Mouse (Mus musculus) cerebellum, adult 8-10 months (tissue): ENCODE measurements at regions not wholly inside any gene's neighbourhood (a gene's known extent, or its start where the extent isn't known, plus 50 kb on each side); places are given as distances from the start of the nearest gene placed in this dataset.
A peak's percentile ranks its signal among the peaks of the same experiment; 100 is the strongest.

Experiments used
- DNase-seq: peaks from one replicate; pipeline ENCODE4 v3.0.0; 2022

GRCm38 (mm10) chr8:116115811-116116372 is 388.9 kb upstream of the Dynlrb2 start:
- DNase-seq, result peak; percentile 58

GRCm38 (mm10) chr8:116114978-116115377 is 389.8 kb upstream of the Dynlrb2 start:
- no peak for DNase-seq

GRCm38 (mm10) chr8:116114502-116114901 is 390.3 kb upstream of the Dynlrb2 start:
- DNase-seq, result peak; percentile 22

- no peak for DNase-seq
Observed at GRCm38 (mm10) chr8:116111168-116111567, 393.6 kb upstream of the Dynlrb2 start.

GRCm38 (mm10) chr8:116096666-116097065 is 389.1 kb upstream of the Maf start:
- DNase-seq, result no peak

GRCm38 (mm10) chr8:116083156-116083555 is 375.6 kb upstream of the Maf start:
- DNase-seq, result no peak

- DNase-seq, result no peak
Observed at GRCm38 (mm10) chr8:116078849-116079407, 371.3 kb upstream of the Maf start.

GRCm38 (mm10) chr8:116071497-116071896 is 363.9 kb upstream of the Maf start:
- DNase-seq, result no peak

- no peak for DNase-seq
Observed at GRCm38 (mm10) chr8:116069538-116069937, 361.9 kb upstream of the Maf start.

- DNase-seq, result no peak
Observed at GRCm38 (mm10) chr8:116067978-116068375, 360.4 kb upstream of the Maf start.

- no peak for DNase-seq
Observed at GRCm38 (mm10) chr8:116067182-116067977, 359.8 kb upstream of the Maf start.

- no peak for DNase-seq
Observed at GRCm38 (mm10) chr8:116065871-116066270, 358.3 kb upstream of the Maf start.

- no peak for DNase-seq
Observed at GRCm38 (mm10) chr8:116065327-116065726, 357.7 kb upstream of the Maf start.

GRCm38 (mm10) chr8:116064562-116064961 is 357.0 kb upstream of the Maf start:
- DNase-seq, result no peak

GRCm38 (mm10) chr8:116063541-116063940 is 355.9 kb upstream of the Maf start:
- no peak for DNase-seq

GRCm38 (mm10) chr8:116053483-116053882 is 345.9 kb upstream of the Maf start:
- no peak for DNase-seq

- DNase-seq, result no peak
Observed at GRCm38 (mm10) chr8:116053043-116053442, 345.4 kb upstream of the Maf start.

GRCm38 (mm10) chr8:116048480-116048879 is 340.9 kb upstream of the Maf start:
- DNase-seq, result no peak

- no peak for DNase-seq
Observed at GRCm38 (mm10) chr8:116046859-116047258, 339.3 kb upstream of the Maf start.

- DNase-seq, result peak; percentile 81
Observed at GRCm38 (mm10) chr8:116045526-116045925, 337.9 kb upstream of the Maf start.

- DNase-seq, result no peak
Observed at GRCm38 (mm10) chr8:116043381-116043780, 335.8 kb upstream of the Maf start.

- DNase-seq, result no peak
Observed at GRCm38 (mm10) chr8:116030966-116031365, 323.4 kb upstream of the Maf start.

- DNase-seq, result no peak
Observed at GRCm38 (mm10) chr8:116025321-116025720, 317.7 kb upstream of the Maf start.

- no peak for DNase-seq
Observed at GRCm38 (mm10) chr8:116024811-116025210, 317.2 kb upstream of the Maf start.
